Mouse (Mus musculus) right cerebral cortex, postnatal 25 days (tissue): ENCODE results near the gene Txnrd1.

ENCODE experiments used
- DNase-seq: peaks from one replicate; pipeline ENCODE4 v3.0.0; 2022

Gene Txnrd1

DNA sequence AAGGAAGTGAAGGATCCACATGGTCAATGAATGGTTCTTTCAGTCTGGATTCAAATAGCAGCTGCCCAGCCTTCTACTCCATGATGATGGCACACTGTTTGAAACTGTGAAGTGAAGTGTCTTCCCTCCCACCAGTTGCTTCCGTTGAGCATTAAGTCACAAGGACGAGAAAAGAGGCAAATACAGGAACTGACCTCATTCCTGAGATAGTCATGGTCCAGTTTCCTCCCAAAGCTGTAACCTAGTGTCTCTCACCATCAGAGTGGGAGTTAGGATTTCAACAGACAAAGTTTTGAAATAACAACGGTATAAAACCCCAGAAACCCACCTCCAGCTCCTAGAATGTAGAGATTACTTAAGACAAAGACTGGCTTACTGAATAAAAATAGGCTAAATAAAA is 89.8 kb downstream of the Txnrd1 start:
- DNase-seq, result no peak

DNA sequence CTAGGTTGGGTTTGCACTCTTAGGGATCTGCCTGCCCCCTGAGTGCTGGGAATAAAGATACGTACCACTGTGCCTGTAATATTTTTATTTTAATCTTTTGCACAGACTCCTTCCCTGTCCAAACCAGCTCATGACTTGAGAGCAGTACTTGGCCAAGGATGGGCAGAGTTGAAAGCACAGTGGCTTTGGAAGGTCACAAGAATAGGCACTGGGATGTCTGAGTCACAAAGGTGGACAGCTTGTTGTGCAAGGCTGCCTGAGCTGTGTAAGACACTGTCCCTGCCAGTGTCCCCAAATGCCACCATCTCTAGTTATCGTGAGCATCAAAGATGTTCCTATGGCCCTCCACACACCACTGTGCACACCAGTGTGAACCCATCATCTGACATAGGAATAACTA is 91.0 kb downstream of the Txnrd1 start:
- no peak for DNase-seq

DNA sequence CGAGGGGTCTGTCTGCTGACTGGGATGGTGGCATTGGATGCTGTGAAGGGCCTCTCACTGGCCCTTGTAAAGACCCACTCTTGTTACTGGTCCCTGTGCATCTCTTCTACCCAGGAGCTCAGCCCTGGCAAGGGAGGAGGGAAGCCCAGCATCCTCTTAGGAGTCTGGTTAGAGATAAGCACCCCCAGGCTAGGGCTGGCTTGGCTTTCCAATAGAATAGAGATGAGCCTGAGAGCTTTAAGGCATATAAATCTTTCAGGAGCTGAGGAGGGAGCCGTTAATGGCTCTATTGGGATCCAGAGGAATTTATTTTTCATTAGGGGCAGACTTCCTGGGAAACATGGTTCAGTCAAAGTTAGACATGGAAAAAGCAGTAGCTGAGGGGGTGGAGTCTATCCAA is 91.9 kb downstream of the Txnrd1 start:
- no peak for DNase-seq

DNA sequence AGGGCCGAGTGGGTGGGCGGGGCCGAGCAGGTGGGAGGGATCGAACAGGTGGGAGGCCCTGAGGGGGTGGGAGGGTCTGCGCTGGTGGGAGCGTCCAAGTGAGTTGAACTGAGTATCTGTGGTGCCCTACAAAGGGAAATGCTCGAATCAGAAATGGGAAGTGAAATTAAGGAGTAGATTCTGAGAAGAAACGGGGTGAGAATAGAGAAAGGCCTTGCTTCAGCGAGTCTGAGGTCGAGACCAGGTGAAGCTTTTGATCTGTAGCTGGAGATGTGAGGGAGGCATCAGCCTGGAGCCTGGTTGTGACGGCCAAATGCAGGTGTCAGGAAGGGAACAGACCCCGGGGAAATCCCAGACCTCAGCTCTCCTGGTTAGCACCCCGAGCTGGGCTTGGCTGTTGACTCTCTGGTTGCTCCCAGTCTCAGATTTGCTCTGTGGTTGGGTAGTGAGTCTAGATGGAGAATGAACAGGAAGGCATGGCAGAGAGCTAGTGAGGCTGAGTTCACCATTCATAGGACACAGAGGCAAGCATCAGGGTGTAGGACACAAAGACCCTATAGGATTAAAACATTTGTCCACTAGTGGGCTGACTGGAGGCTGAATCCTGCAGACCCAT is 101.4 kb downstream of the Txnrd1 start:
- no peak for DNase-seq

DNA sequence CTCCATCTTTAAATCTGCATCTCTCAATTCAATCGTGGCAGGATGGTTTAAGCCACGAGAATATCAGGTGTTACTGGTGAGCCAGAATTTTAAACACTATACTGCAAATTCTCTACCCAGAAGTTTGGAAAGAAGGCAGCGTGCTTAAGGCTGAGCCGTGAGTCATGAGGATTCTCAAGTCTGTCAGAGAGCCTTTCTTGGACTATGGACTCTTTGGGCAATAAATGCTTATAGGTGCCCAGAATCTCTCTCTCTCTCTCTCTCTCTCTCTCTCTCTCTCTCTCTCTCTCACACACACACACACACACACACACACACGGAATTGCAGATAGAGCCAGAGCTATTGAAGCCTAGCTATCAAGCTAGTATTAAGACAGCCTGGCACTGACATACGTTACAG is 102.0 kb downstream of the Txnrd1 start:
- DNase-seq, result no peak
